Mouse (Mus musculus) hindbrain, embryonic 12.5 days (tissue): Measurements from ENCODE around the gene Sike1. TPM values are rescaled to one million over a fixed set of nuclear protein-coding genes. Genes with fewer than 3 reads are reported as not detected.
A peak's percentile ranks its signal among the peaks of the same experiment; 100 is the strongest.

Experiments used
- ATAC-seq: fragments of 200-750 bp; cut with Nextera tagmentation; 2 replicates; pipeline ENCODE4 v1.8.0; 2017; ENCODE audit warnings: moderate TSS enrichment; ENCODE audit not compliant: low FRiP score
- H3K27ac ChIP-seq: fragments of 300-500 bp; sonication (generic); 2 replicates; pipeline ENCODE4 v1.5.1; 2016; ENCODE audit warnings: mild to moderate bottlenecking
- H3K27me3 ChIP-seq: fragments of 300-500 bp; sonication (generic); 2 replicates; pipeline ENCODE4 v1.6.1; 2016; ENCODE audit warnings: mild to moderate bottlenecking
- H3K36me3 ChIP-seq: fragments of 300-500 bp; sonication (generic); 2 replicates; pipeline ENCODE4 v1.6.1; 2016; ENCODE audit warnings: mild to moderate bottlenecking
- H3K4me1 ChIP-seq: fragments of 300-500 bp; sonication (generic); 2 replicates; pipeline ENCODE4 v1.6.1; 2016
- H3K4me2 ChIP-seq: fragments of 300-500 bp; sonication (generic); replicated peaks from 2 replicates; pipeline ENCODE4 v1.6.1; 2016; ENCODE audit warnings: mild to moderate bottlenecking
- H3K4me3 ChIP-seq: fragments of 300-500 bp; sonication (generic); 2 replicates; pipeline ENCODE4 v1.5.1; 2016; ENCODE audit warnings: mild to moderate bottlenecking
- H3K9ac ChIP-seq: fragments of 300-500 bp; sonication (generic); 2 replicates; pipeline ENCODE4 v1.6.1; 2016; ENCODE audit warnings: mild to moderate bottlenecking, moderate library complexity
- H3K9me3 ChIP-seq: fragments of 300-500 bp; sonication (generic); replicated peaks from 2 replicates; pipeline ENCODE4 v1.6.1; 2016; ENCODE audit warnings: mild to moderate bottlenecking
- WGBS: fragments of 180-500 bp; shearing (Covaris S2); methylation state at CpG from one replicate; pipeline ENCODE4 v1.1.7; 2016; 5-methylcytosine and 5-hydroxymethylcytosine counted together
- polyA plus RNA-seq: library from polyadenylated mRNA; unstranded; fragments of >200 nt; fragmentation: Nextera tagmentation; extraction: Ambion mirVana; gene quantifications from 2 replicates; pipeline ENCODE4 v1.2.1, GENCODE M21; 2016

The Sike1 gene
- polyA plus RNA-seq, result 71.7 and 89.3 TPM in 2 replicates

DNA sequence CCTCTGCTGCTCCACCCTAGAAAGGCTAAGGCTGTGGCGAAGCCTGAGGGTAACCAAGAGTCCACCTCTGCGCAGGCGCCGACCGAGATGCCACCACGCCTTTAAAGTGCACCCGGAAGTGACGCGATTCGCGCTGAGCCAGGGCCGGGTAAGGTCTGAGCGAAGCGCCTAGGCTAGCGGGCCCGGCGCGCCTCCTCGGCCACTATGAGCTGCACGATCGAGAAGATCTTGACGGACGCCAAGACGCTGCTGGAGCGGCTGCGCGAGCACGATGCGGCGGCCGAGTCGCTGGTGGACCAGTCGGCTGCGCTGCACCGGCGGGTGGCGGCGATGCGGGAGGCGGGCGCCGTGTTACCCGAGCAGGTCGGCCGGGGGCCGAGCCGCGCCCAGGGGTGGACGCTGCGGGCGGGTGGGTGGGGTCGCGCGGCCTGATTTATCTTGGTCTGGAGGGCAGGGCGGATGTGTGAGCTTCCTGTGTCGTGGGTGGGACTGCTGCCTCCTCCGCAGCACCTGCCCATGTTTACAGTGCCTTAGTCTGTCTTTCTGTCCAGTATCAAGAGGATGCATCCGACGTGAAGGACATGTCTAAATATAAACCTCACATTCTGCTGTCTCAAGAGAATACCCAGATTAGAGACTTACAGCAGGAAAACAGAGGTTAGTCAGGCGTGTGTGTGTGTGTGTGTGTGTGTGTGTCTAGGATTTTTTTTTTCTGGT lies at the start of gene Sike1:
Gene Sike1 (plus strand): TSS at position 104 of the 717 bp plus-strand sequence.
- peak; percentile 99 for ATAC-seq
- Histone ChIP-seq H3K27ac (peak within 1 kb of the TSS; percentile 86), H3K9ac (peak within 1 kb of the TSS; percentile 88), H3K36me3 (peaks cover 29% of the 10 kb centered on the region), H3K9me3 (peaks cover 3% of the 10 kb centered on the region; the same call in 1 of the 2 replicates), H3K4me2 (peak within 1 kb of the TSS; percentile 69), H3K4me1 (peaks cover 16% of the 10 kb centered on the region), H3K27me3 (no peaks in the 10 kb centered on the region), H3K4me3 (peak within 1 kb of the TSS; percentile 69)
- under 1% methylated on average over 51 of the region's 60 CpGs for WGBS

DNA sequence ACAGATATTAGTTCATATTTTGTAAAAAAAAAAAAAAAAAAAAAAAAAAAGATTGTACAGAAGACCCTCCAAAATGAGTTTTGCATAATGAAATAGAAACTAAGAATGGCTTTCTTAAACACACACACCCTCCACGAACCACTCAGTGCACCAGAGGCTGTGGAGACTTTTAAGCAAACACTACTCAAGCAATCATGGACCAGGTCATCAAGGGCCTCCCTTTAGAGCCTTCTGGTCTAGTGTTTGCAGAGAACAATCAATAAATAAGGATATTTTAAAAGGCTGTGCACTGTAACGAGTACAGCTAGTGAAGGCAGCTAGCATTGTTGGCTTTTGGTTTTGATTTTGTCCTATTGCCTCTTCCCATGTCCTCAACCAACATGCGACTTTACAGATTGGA lies 49.2 kb upstream of the Sike1 start:
- Histone ChIP-seq H3K27ac (no peak overlapping the region), H3K27me3 (no peaks in the 10 kb centered on the region), H3K4me1 (no peaks in the 10 kb centered on the region), H3K4me2 (no peak overlapping the region), H3K9ac (no peak overlapping the region), H3K4me3 (no peak overlapping the region), H3K36me3 (no peaks in the 10 kb centered on the region), H3K9me3 (no peaks in the 10 kb centered on the region)
- ATAC-seq, result no peak
- WGBS, result 86% methylated on average over 3 of the region's 3 CpGs

DNA sequence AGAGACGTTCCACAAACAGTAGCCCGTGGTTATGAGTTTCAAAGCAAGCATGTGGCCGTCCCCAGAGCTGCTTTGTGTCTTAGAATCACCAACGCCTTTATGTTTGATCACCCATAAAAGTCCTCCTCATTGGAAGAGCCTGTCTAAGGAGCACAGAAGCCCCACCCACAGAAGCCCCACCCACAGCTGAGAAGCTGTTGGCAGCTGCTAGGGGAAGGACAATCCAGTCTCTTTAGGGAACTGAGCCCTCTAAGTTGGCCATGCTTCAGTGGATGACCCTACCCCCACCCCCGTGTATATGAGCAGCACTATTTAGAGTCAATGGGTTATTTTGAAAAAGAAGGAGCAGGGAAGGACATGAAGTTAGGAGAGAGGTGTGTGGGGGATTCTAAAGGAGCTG lies 48.6 kb upstream of the Sike1 start:
- no peak overlapping the region for H3K4me2 ChIP-seq
- ATAC-seq, result no peak
- H3K36me3 ChIP-seq, result no peaks in the 10 kb centered on the region
- no peaks in the 10 kb centered on the region for H3K4me1 ChIP-seq
- H3K9ac ChIP-seq, result no peak overlapping the region
- no peak overlapping the region for H3K4me3 ChIP-seq
- no peaks in the 10 kb centered on the region for H3K27me3 ChIP-seq
- no peaks in the 10 kb centered on the region for H3K9me3 ChIP-seq
- WGBS, result 48% methylated on average over 5 of the region's 5 CpGs
- no peak overlapping the region for H3K27ac ChIP-seq

DNA sequence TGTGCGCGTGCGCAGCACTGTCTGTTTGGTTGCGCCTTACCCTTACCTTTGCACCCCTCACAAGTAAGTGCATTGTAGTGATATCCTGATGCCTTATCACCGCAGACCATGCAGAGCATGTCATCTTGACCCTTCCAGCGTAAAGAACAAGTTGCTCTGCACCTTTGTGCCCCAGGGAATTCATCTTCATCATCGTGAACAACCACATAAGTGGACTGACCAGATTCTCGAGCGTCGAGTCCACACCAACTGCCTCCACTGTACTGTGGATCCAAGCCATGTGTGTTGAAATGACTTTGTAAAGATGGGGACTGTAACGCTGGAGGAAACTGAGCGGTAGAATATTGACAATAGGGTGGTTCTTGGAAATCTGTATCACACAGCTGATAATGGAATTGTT lies 41.0 kb upstream of the Sike1 start:
- Histone ChIP-seq H3K4me2 (no peak overlapping the region), H3K27ac (no peak overlapping the region), H3K27me3 (no peaks in the 10 kb centered on the region), H3K4me1 (no peaks in the 10 kb centered on the region), H3K9me3 (no peaks in the 10 kb centered on the region), H3K36me3 (no peaks in the 10 kb centered on the region), H3K9ac (no peak overlapping the region), H3K4me3 (no peak overlapping the region)
- ATAC-seq, result no peak
- WGBS, result 94% methylated on average over 12 of the region's 12 CpGs

DNA sequence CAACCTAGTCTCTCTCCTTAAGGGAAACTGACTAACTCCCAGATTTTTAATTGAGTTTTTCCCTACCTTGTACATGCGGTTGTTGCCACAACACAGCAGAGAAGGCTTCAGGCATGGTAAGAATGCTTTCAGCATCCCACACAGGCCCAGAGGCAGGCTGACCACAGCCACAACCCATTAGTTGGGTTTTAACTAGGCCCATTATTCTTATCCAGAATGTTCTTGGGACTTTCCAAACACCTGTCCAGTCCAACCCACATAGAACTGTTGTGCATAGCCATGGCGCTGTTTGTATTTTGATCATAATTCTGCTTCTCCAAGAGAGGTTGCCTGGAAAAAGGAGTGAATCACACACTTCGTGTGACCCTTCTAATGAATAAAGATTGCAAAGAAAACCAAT lies 40.4 kb upstream of the Sike1 start:
- Histone ChIP-seq H3K9ac (no peak overlapping the region), H3K4me3 (no peak overlapping the region), H3K4me2 (no peak overlapping the region), H3K4me1 (no peaks in the 10 kb centered on the region), H3K27me3 (no peaks in the 10 kb centered on the region), H3K9me3 (no peaks in the 10 kb centered on the region), H3K27ac (no peak overlapping the region), H3K36me3 (no peaks in the 10 kb centered on the region)
- WGBS, result 86% methylated on average over 3 of the region's 3 CpGs
- no peak for ATAC-seq

DNA sequence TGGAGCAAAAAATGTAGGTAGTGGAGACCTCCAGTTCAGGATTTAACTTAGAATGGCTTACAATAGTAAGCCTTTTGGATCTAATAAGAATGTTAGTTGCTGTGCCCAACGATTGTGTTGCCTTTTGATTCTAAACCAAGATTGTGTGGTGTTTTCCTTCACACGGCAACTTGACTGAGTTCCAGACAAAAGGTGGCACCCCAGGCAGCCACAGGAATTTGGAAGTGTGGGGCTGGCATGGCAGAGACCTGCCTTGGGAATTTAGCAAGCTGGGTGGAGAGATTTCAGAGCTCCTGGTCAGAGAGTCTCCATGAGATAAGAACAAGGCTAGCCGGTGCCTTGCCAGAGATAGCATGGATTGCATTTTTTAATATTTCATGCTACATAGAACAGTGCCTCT lies 39.9 kb upstream of the Sike1 start:
- WGBS, result 69% methylated on average over 3 of the region's 3 CpGs
- Histone ChIP-seq H3K4me3 (no peak overlapping the region), H3K27ac (no peak overlapping the region)

DNA sequence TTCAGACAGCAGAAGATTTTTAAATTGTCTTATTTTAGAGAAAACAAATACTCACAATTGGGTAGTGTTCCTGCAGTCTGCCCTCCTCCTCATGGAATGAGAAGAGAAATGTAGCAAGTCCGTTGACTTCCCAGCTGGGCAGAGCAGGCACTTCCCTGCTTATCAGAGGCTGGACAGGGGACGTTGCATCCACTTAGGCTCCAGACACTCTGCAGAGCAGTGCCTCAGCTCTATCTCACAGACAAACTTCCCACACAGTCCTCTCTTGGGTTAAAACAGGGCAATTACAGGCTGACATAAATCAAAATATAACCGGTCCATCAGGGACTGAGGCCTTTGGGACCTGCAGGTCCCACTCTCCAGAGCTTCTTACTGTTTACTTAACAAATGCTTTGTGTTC lies 31.5 kb upstream of the Sike1 start, which contains the start of gene Nr1h5:
Gene Nr1h5 (minus strand): TSS at position 101 of the 400 bp plus-strand sequence.
- H3K36me3 ChIP-seq, result no peaks in the 10 kb centered on the region
- H3K4me1 ChIP-seq, result no peaks in the 10 kb centered on the region
- no peaks in the 10 kb centered on the region for H3K27me3 ChIP-seq
- H3K27ac ChIP-seq, result no peak within 1 kb of the TSS
- H3K4me3 ChIP-seq, result no peak within 1 kb of the TSS
- WGBS, result 63% methylated on average over 3 of the region's 3 CpGs
- no peak within 1 kb of the TSS for H3K4me2 ChIP-seq
- no peak for ATAC-seq
- H3K9ac ChIP-seq, result no peak within 1 kb of the TSS
- H3K9me3 ChIP-seq, result no peaks in the 10 kb centered on the region

More for the DNA sequence above, 39.9 kb upstream of the Sike1 start:
- no peak overlapping the region for H3K4me2 ChIP-seq
- H3K27me3 ChIP-seq, result no peaks in the 10 kb centered on the region
- H3K36me3 ChIP-seq, result no peaks in the 10 kb centered on the region
- H3K4me1 ChIP-seq, result no peaks in the 10 kb centered on the region
- ATAC-seq, result no peak
- H3K9ac ChIP-seq, result no peak overlapping the region
- H3K9me3 ChIP-seq, result no peaks in the 10 kb centered on the region

DNA sequence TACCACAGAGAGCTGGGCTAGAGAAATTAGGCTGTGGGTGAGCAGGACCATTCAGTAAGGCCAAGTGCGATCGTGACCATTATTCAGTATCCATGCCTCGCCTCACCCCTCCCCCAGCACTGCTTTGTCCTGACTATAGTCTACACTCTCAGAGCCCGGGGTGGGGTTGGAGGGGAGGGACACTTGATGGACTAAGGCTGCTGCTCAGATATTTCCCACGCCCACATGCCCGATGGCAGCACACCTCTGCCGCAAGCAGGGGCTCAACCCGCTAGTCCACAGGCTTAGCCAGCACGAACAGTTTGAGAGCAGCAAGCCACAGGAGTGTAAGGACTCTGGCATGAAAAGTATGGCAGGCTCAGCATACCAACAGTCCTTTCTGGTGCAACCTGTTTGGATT lies 25.4 kb upstream of the Sike1 start:
- ATAC-seq, result peak; percentile 76
- Histone ChIP-seq H3K9ac (no peak overlapping the region), H3K4me3 (no peak overlapping the region), H3K9me3 (no peaks in the 10 kb centered on the region), H3K4me1 (peaks cover 5% of the 10 kb centered on the region; the same call in 1 of the 2 replicates), H3K27ac (no peak overlapping the region), H3K4me2 (peak overlapping the region; percentile 21; the same call in 1 of the 2 replicates), H3K27me3 (no peaks in the 10 kb centered on the region), H3K36me3 (no peaks in the 10 kb centered on the region)
- 53% methylated on average over 9 of the region's 9 CpGs for WGBS

DNA sequence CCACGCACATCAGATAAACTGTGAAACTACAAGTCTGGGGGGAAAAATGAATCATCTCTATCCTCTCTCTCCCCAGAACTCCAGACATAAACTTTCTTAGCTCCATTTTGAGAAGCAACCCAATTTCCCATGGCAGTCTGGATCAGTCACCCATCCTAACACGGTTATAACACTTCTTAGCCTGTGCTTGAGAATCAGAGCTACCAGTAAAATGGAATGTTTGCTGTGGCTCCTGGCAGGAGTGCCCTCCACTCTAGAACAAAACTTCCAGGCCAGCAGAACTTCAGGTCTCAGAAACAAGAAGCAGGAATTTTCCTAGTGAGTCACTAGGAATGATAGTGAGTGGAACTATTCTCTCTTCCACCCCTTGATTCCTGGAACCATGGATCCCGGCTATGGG lies 25.0 kb upstream of the Sike1 start:
- Histone ChIP-seq H3K4me2 (no peak overlapping the region), H3K36me3 (no peaks in the 10 kb centered on the region), H3K9me3 (no peaks in the 10 kb centered on the region), H3K27ac (no peak overlapping the region), H3K27me3 (no peaks in the 10 kb centered on the region), H3K4me3 (no peak overlapping the region), H3K4me1 (peaks cover 5% of the 10 kb centered on the region; the same call in 1 of the 2 replicates), H3K9ac (no peak overlapping the region)
- ATAC-seq, result no peak
- 89% methylated on average over 3 of the region's 3 CpGs for WGBS

DNA sequence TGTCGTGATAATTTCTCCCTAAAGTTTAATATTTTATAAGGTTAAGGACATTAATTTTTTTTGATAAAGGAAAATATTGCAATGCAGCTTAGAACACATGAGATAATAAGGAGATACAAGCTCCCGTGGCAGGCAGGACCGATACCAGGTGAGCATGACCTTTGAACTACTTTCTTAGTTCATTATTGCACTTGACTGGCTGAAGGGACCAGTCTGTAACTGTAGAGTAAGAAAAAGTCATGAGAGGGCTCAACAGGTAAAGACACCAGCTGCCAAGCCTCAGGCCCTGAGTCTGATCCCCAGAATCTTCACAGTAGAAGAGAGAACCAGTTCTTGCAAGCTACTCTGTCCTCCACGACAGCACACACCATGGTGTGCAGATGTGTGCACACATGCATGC lies 18.6 kb upstream of the Sike1 start:
- Histone ChIP-seq H3K27me3 (no peaks in the 10 kb centered on the region), H3K4me1 (no peaks in the 10 kb centered on the region), H3K9ac (no peak overlapping the region), H3K4me2 (no peak overlapping the region), H3K27ac (no peak overlapping the region), H3K36me3 (no peaks in the 10 kb centered on the region), H3K4me3 (no peak overlapping the region), H3K9me3 (no peaks in the 10 kb centered on the region)
- WGBS, result 88% methylated on average over 4 of the region's 4 CpGs
- no peak for ATAC-seq

DNA sequence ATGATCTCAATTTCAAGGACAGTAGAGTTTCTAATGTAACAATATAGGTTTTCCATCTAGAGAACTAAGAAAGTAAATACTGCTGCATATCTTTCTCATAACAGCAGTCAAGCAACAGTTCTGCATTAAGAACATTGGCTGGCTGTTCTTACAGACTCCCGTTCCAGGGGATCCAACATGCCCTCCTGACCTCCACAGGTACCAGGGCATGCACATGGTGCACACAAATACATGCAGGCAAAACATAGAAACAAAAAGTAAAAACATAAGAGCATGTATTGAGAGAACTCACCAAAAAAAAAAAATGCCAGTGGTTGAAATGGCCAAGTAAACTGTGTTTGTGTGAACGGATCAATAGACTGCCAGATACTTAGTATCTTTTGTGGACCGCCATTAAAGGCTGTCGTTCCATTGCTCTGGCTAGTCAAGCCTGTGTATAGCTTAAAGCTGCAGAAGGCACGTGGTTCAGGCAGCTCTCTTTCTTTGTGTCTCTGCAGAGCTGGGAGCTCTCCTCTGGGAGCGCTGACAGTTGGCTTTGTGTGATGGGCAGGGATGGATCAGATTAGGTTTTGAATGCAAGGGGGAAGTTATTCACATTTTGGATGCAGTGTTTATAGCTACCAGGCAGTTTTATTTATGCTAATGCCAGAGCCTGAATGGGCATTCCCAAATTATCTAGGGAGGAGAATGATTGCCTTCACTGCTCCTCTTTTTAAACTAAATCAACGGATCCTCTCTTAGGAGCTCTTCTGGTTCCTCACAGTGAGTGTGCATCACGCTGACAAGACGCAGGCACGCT lies 15.8 kb upstream of the Sike1 start:
- no peak overlapping the region for H3K9ac ChIP-seq
- peak; percentile 98 for ATAC-seq
- H3K4me1 ChIP-seq, result no peaks in the 10 kb centered on the region
- peak overlapping the region; percentile 40 for H3K4me2 ChIP-seq
- H3K36me3 ChIP-seq, result no peaks in the 10 kb centered on the region
- H3K27ac ChIP-seq, result peak overlapping the region; percentile 73
- no peak overlapping the region for H3K4me3 ChIP-seq
- 21% methylated on average over 10 of the region's 10 CpGs for WGBS
- H3K9me3 ChIP-seq, result no peaks in the 10 kb centered on the region
- H3K27me3 ChIP-seq, result no peaks in the 10 kb centered on the region

DNA sequence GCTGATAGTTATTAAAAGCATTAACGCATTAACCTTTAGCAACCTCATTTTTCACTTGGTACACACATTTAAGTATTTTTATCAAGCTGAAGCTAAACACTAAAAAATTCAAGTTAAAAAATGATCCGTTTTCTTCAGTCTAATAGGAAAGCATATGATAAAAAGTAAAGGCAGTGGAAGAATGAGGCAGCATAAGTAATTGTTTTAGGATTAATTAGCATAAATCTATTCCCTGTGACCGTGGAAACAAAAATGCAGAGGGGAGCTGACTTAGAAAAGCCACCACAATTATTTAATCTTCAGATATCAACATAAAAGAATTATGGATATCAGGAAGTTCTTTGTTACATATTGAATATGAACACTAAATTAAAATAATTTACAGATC lies 15.2 kb upstream of the Sike1 start:
- H3K27me3 ChIP-seq, result no peaks in the 10 kb centered on the region
- no peak overlapping the region for H3K4me3 ChIP-seq
- H3K36me3 ChIP-seq, result no peaks in the 10 kb centered on the region
- H3K27ac ChIP-seq, result peak overlapping the region; percentile 73
- ATAC-seq, result peak; percentile 57; the same call in 1 of the 2 replicates
- H3K4me1 ChIP-seq, result no peaks in the 10 kb centered on the region
- H3K4me2 ChIP-seq, result peak overlapping the region; percentile 40
- H3K9me3 ChIP-seq, result no peaks in the 10 kb centered on the region
- no peak overlapping the region for H3K9ac ChIP-seq
- whole genome bisulfite sequencing, result 46% methylated on average over 3 of the region's 3 CpGs
